Mouse (Mus musculus): ENCODE data around the gene Tbkbp1.
A peak's percentile ranks its signal among the peaks of the same experiment; 100 is the strongest.
"Not testable (repeated sequence)": the region's sequence is repeated elsewhere in the genome, so short reads cannot be mapped to it uniquely, and the experiment has no call there.

The Tbkbp1 gene

DNA sequence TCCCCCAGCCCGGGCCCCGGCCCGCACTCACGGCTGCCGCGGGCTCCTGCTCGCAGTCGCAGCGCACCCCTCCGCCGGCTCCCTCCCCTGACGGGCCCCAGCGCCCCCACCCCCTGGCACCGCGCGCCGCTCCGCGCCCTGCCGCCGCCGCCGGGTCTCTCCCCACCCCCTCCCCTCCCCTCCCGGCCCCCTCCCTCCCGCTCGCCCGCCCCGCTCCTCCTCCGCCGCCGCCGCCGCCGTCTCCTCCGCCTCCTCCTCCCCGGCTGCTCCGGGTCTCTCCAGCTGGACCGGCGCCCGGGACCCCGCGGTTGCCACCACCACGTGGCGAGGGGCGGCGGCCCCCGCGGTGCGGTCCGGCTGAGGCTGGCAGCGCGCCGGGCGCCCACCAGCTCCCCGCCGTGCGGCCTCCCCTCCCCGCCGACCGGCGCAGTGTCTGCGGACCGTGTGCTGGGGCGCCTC is at the start of gene Tbkbp1:
Tbkbp1 (minus strand) TSS at position 153 of the 459 bp plus-strand sequence.
- DNase-seq (ENCODE audit: low read depth, low spot score): no peak

DNA sequence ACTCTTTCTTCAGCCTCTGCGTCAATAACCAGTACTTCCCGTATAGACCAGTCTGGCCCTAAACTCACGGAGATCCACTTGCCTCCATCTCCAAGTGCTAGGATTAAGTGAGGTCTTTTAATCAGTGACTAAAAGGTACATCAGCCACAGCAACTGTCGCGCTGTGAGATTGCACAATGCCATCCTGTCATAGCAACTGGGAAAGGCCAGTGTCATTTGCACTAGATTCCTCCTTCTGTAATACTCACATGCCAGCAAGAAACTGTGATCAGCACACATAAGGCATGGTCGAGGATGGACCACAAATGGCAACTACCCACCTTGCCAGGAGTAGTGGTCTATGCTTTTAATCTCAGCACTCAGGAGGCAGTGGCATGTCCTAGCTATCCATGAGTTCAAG is 48.2 kb upstream of the Tbkbp1 start:
- DNase-seq (ENCODE audit: low read depth, low spot score): no peak

- peak; percentile 30 for DNase-seq (ENCODE audit: low read depth, low spot score)
These were observed 47.3 kb upstream of the Tbkbp1 start for GRCm38 (mm10) chr11:97198601-97199000.

- DNase-seq (ENCODE audit: low read depth, low spot score): no peak
These were observed 45.7 kb upstream of the Tbkbp1 start for GRCm38 (mm10) chr11:97197021-97197420.

GRCm38 (mm10) chr11:97196541-97196940 is 45.2 kb upstream of the Tbkbp1 start:
- no peak for DNase-seq (ENCODE audit: low read depth, low spot score)

- no peak for DNase-seq (ENCODE audit: low read depth, low spot score)
These were observed 41.3 kb upstream of the Tbkbp1 start for GRCm38 (mm10) chr11:97192621-97192951.

GRCm38 (mm10) chr11:97191915-97192620 is 40.8 kb upstream of the Tbkbp1 start:
- no peak for DNase-seq (ENCODE audit: low read depth, low spot score)

DNA sequence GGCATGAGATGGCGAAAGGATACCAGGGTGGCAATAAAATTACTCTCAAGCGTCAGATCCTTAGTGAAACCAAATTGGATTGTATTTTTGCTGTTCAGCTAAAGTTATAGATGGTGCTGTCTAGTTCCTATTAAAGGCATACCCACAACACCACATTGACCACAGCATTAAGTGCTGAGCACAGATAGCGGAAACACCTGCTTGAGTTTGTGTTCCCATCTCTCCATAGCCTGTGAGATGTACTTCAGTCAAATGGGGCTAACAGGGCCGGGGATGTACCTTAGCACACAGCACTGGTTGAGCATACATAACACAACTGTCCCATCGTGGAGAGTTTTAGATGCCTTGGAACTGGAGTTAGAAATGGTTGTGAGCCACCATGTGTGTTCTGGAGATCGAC is 39.7 kb upstream of the Tbkbp1 start:
- DNase-seq (ENCODE audit: low read depth, low spot score): no peak

- not testable (repeated sequence) for DNase-seq (ENCODE audit: low read depth, low spot score)
These were observed 38.4 kb upstream of the Tbkbp1 start for GRCm38 (mm10) chr11:97189645-97190044.

GRCm38 (mm10) chr11:97189231-97189630 is 37.9 kb upstream of the Tbkbp1 start:
- no peak for DNase-seq (ENCODE audit: low read depth, low spot score)

- DNase-seq (ENCODE audit: low read depth, low spot score): no peak
These were observed 37.3 kb upstream of the Tbkbp1 start for GRCm38 (mm10) chr11:97188643-97188955.

GRCm38 (mm10) chr11:97187764-97188642 is 36.7 kb upstream of the Tbkbp1 start, which contains the start of gene Kpnb1:
Gene Kpnb1 (minus strand): TSS chr11:97187881.
- peak; percentile 99 for DNase-seq (ENCODE audit: low read depth, low spot score)

GRCm38 (mm10) chr11:97186947-97187763 is 35.9 kb upstream of the Tbkbp1 start:
- DNase-seq (ENCODE audit: low read depth, low spot score): peak; percentile 93

DNA sequence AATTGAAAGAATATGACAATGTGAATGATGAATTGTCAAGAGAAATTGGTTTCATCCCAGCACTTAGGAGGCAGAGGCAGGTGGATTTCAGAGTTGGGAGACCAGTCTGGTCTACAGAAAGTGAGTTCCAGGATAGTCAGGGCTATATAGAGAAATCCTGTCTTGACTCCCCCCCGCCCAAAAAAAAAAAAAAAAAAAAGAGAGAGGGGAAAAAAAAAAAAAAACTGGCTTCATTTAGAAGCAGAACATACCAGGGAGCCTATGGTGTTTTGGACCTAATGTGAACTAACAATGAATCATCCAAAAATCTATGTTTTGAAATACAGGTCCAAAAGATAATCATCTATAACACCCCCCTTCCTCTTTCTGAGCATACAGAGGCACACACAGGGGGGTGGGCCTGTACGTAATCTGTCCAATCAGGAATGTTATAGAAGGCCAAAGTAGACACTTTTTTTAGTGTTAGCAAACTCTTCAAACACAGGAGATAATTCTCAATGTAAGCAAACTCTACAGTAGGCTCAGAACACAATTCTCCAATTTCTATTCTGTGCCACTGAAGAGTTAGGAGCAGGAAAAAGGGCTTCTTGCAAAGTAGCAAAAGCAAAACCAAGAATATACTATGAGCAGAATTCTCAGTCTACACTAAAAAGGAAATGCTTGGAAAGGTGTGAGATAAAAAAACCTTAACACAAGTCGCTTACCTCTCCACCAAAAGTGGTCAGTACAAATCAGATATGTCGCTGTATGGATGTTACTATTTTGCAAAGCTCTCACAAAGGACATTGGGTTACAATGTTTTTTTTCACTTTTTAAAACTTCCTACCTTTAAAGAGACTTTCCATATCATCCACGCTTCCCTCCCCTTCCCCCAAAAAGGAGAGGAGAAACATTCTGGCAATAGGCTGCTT is 34.7 kb upstream of the Tbkbp1 start:
- DNase-seq (ENCODE audit: low read depth, low spot score): no peak

DNA sequence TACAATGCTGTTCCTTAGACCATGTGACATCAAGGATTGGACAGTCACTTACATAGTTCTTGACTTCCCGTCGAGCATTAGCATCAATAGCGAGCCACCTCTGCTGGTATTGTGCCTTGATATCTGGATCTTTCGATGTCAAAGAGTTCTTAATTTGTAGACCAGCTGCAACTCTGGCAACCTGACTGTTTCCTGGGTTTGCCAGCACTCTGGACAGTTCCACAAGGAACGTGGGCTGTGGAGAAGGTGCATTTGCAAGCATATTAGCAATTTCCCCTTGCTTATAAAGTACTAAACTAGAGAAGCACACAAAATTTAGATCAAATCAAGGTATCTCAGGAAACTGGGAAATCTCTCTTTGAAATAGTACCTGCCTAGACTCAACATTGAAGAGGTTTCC is 33.6 kb upstream of the Tbkbp1 start:
- no peak for DNase-seq (ENCODE audit: low read depth, low spot score)

DNA sequence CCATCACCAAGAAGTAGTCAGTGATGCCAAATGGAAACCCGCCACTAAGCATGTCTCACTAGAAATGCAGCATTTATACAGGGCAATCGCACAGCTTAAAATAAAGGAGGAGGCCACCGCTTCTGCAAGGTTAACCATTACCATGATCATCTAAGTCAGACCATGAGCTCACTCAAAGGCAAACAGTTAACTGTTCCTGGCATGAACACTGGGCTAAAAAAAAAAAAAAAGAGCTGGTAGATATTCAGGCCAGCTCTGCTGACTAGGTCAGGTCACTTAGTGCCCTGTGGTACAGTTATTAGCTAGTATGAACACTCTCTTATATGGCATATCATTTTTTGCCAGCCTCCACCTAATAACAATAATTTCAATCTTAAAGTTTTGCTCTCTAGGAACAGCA is 31.2 kb upstream of the Tbkbp1 start:
- DNase-seq (ENCODE audit: low read depth, low spot score): no peak

DNA sequence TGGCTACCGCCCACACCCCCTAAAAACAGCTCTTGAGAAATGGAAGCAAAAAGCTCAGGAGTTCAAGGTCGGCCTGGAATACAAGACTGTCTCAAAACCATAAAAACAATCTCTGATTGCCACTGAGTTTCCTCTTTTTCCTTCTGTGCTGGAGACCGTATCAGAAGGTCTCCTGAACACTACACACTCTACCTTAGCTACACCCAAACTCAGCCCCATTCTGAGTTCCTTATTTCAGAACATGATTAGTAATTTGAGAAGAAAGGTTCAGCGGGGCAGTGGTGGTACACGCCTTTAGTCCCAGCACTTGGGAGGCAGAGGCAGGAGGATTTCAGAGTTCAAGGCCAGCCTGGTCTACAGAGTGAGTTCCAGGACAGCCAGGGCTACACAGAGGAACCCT is 29.8 kb upstream of the Tbkbp1 start:
- DNase-seq (ENCODE audit: low read depth, low spot score): no peak

DNA sequence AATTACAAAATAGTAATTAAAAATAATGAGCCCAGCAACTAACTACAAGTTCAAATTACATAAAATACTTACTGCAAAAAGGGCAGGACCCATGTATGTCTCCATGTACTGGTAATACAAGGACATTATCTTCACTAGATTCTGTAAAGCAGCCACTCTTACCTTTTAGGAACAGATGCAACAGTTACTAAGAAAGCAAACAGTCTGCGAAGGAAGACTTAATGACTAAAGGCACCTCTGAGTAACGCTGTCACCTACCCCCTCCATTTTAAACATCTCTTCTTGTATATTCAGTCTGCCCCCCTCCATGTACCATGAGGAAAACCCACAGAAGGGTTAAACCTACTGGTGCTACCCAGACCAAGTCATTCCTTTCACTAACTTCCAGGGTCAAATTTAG is 26.9 kb upstream of the Tbkbp1 start:
- DNase-seq (ENCODE audit: low read depth, low spot score): no peak

DNA sequence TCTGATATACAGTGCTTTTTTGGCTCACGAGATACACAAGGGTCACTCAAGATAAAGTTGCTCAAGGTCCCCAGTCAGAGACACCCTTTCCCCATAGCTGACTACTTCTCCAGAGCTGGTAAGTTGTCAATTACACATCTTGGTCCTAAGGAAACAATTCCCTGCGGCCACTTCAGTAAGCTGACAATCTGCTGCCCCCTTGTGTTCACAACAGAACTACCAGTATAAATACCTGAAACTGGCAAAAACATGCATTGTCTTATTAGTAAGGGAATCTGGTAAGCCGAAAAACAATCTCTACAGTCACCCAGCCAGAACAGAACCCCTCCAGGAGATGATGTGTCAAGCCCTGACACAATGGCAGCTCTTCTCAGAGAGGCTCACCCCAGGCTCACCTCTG is 25.6 kb upstream of the Tbkbp1 start:
- DNase-seq (ENCODE audit: low read depth, low spot score): no peak

DNA sequence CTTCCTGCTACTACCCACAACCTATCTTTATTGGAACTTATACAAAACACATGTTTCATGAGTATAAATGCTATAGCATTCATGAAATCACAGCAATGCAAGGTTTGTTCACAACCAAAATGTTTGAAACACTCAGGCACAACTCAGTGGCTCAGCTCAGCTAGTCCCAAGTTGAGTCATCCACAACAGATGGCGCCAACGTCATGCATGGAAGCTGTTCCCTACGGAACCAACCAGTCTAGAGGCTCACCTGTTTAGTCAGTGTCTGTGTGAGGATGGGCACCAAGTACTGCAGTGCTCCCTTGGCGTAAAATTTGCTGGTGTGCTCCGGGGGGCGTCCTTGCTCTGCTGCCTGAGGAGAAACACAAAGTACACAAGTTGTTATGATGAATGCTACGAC is 24.2 kb upstream of the Tbkbp1 start:
- DNase-seq (ENCODE audit: low read depth, low spot score): no peak

GRCm38 (mm10) chr11:97160341-97160740 is 9.0 kb upstream of the Tbkbp1 start:
- no peak for DNase-seq (ENCODE audit: low read depth, low spot score)

All from embryo, embryonic 11.5 days (tissue).